Mouse (Mus musculus) lung, postnatal 0 days (tissue): ENCODE measurements at regions not wholly inside any gene's neighbourhood (a gene's known extent, or its start where the extent isn't known, plus 50 kb on each side); places are given as distances from the start of the nearest gene placed in this dataset.

Experiments
- CTCF ChIP-seq: IDR thresholded peaks from 2 replicates; pipeline ENCODE4 v1.5.1; 2016; ENCODE audit warnings: antibody characterized with exemption, mild to moderate bottlenecking
- EP300 ChIP-seq: IDR thresholded peaks from 2 replicates; pipeline ENCODE4 v1.6.1; 2016; ENCODE audit warnings: antibody characterized with exemption, mild to moderate bottlenecking, control low read depth

GRCm38 (mm10) chr3:131960636-131961035 lies 124.5 kb upstream of the Dkk2 start:
- TF ChIP-seq CTCF (no peak), EP300 (no peak)
